Mouse (Mus musculus) T-helper 17 cell (primary cell): ENCODE measurements around the gene Slc4a7.

Experiments
- in situ Hi-C, 2 experiments: fragments of 300-600 bp; cut with MboI, MseI; formaldehyde crosslinking; loops; 1 replicate in 1 of 2; 2 replicates in 1 of 2; pipeline ENCODE4 v1.15.1; 2025; ENCODE audit warnings: high pct_unique_total_duplicates in 2 of 2

Slc4a7 gene

GRCm38 (mm10) chr14:14701710-14702329 is at the start of gene Slc4a7:
TSS of gene Slc4a7 (plus strand) at chr14:14702279.
- in situ Hi-C loops, result loop anchor here (5.0 to 10.0 kb wide), 3 partner anchors 347 to 573 kb away; partner anchors contain the start of gene Il3ra (in 1 of the 2)

DNA sequence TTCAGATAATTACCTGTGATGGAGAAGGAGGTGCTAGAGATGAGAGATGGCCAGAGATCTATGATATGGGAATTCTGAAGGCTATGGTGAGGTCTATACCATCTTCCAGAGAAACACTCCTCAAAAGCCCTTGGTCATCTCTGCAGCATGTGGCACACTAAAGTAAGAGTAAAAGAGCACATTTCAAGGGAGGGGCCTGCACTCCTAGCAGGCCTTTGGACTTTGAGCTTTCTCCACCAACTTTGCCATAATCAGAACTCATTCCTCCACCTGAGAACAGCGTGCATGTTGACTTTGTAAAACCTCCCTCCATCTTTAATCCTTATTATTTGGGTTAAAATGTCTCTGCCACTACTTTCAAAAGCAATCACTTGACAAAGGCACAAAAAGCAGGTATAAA is 31.5 kb upstream of the Slc4a7 start:
- in situ Hi-C loops, result no loop called here

DNA sequence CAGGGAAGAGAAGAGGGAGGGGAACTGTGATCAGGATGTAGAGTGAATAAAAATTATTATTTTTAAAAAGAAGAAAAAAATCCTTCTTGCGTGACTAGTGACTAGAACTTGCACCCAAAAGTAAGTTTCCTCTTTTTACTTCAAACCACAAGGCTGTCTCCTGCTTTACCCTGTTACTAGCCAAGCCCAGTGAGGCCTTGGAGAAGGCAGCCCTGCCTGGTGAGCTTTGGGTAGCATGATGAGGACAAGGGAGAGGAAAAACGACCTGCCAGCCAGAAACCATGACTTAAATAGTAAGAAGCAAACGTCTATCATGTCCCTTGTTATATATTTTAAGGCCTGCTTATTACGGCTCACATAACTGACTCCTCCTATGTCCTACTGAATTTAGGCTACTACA is 20.5 kb upstream of the Slc4a7 start:
- in situ Hi-C loops, result no loop called here

DNA sequence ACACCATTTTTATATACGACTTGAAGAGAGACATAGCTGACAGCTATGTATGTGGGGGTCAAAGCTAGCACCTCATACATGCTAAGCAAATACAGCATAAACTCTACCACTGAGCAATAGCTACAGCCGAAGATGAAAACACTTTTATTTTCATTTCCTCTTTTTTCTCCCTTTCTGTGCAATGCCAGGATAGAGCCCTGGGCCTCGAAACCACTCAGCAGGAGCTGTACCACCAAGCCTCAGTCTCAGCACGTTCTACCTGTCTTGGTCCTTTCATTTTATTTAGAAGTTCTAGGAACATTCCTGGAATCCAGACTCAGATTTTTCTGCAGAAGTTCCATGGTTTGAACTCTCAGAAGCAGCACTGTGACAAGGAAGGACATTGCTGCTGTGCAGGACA is 17.3 kb upstream of the Slc4a7 start:
- in situ Hi-C loops, result loop anchor here in 1 of 2 experiments (5.0 kb wide), 1 partner anchor 47 kb away; no protein-coding TSS in a partner anchor

- in situ Hi-C loops, result loop anchor here in 1 of 2 experiments (5.0 kb wide), 1 partner anchor 49 kb away; no protein-coding TSS in a partner anchor
Observed at GRCm38 (mm10) chr14:14686101-14686551, 16.0 kb upstream of the Slc4a7 start.

DNA sequence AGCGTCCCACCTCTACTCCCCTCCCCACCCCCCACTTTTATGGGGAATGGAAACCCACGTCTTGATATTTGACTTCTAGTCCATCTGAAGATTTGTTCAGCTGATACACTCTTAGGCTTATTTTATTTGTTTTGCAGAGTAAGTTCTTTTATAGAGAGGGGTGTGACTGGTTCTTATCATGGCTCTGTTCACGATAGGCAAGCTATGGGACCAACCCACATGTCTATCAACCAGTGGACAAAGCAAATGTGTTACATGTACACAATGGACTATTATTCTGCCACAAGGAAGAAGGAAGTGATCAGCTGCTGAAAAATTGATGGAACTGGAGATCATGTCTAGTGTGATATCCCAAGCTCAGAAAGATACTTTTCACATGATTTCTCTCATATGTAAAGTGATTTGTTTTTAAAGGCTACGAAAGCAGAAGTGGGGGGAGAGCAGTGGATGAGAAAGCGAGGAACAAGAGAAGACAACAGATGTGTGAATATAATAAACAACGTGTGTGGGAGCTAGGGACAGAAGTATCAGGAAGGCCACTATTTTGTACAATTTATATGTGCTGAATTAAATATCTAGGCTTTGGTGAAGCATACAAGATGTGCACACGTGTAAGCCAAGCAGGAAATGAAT is 14.7 kb upstream of the Slc4a7 start:
- in situ Hi-C loops, result loop anchor here in 1 of 2 experiments (5.0 kb wide), 1 partner anchor 50 kb away; no protein-coding TSS in a partner anchor

- in situ Hi-C loops, result loop anchor here (5.0 to 10.0 kb wide), 3 partner anchors 348 to 572 kb away; partner anchors contain the start of gene Il3ra (in 1 of the 2)
Observed at GRCm38 (mm10) chr14:14702399-14703345, 593 bp downstream of the Slc4a7 start.

GRCm38 (mm10) chr14:14703346-14703871 is 1.3 kb downstream of the Slc4a7 start:
- in situ Hi-C loops, result loop anchor here (5.0 to 10.0 kb wide), 3 partner anchors 349 to 571 kb away; partner anchors contain the start of gene Il3ra (in 1 of the 2)

DNA sequence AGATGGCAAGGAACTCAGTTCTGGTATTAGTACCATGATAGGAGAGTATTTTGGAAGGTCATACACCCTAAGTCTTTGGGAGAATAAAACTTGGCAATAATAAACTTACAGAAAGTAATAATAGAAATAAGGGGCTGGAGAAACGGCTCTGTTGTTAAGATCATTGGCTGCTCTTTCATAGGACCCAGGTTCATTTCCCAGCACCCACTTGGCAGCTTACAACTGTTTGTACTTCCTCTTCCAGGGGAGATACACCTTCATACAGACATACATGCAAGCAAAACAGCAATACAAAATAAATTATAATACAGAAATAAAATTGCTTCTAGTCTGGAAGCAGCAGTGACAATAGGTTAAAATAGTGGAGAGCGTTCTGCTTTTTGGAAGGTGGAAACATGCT is 2.6 kb downstream of the Slc4a7 start:
- in situ Hi-C loops, result loop anchor here (5.0 to 10.0 kb wide), 3 partner anchors 350 to 570 kb away; partner anchors contain the start of gene Il3ra (in 1 of the 2)

DNA sequence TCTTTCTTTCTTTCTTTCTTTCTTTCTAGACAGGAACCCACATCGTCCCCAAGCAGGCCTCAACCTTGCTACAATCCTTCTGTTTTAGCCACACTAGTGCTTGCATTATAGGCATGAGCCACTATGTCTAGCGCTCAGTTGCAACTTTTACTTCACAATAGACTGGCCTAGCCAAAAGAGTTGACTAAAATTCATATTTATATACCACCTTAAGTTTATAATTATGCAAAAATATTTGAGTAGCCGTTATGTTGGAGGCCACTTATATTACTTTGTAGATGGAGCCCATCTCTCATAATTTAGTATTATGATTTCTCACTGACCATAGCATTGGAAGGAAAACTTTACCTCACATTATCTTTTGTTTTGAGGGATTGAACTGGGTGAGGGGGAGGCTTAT is 3.0 kb downstream of the Slc4a7 start:
- in situ Hi-C loops, result loop anchor here in 1 of 2 experiments (10.0 kb wide), 2 partner anchors 350 to 570 kb away; no protein-coding TSS in a partner anchor

- in situ Hi-C loops, result loop anchor here in 1 of 2 experiments (10.0 kb wide), 2 partner anchors 352 to 568 kb away; no protein-coding TSS in a partner anchor
Observed at GRCm38 (mm10) chr14:14706381-14706780, 4.3 kb downstream of the Slc4a7 start.

- in situ Hi-C loops, result loop anchor here in 1 of 2 experiments (10.0 kb wide), 2 partner anchors 352 to 568 kb away; no protein-coding TSS in a partner anchor
Observed at GRCm38 (mm10) chr14:14707061-14707460, 5.0 kb downstream of the Slc4a7 start.

DNA sequence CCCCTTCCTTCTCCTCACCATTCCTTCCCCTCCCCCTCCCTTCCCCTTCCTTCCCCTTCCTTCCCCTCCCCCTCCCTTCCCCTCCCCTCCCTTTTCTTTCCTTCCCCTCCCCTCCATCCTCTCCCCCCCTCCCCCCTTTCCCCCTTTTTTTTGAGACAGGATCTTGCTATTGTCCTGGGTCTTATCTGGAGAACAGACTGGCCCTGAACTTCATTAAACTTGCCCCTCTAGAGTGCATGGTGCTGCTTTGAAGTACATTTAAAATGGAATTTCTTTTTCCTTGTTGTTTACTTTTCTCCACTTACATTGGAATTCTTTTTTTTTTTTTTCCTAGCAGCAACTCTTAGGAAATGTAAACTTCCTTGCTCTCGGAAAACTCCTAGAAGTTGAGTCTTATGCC is 6.9 kb downstream of the Slc4a7 start:
- in situ Hi-C loops, result loop anchor here in 1 of 2 experiments (10.0 kb wide), 2 partner anchors 354 to 566 kb away; no protein-coding TSS in a partner anchor

DNA sequence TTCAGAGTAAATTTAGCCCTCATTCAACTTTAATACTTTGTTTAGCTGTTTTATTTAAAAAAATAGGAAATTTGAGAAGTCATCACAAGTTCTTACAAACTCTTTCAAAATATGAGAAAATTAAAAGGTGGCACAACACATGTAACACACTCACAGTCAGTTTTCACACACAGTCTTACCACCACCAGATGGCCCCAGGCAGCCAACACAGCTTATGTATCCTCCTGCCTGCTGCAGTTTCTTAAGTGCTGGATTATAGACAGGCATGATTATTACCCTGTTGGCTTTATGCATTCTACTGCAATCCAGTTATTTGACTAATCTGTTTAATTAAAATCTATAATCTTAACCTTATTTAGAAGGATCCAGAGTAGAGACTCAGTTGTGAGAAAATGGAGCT is 12.1 kb downstream of the Slc4a7 start:
- in situ Hi-C loops, result loop anchor here in 1 of 2 experiments (10.0 kb wide), 1 partner anchor 109 kb away; no protein-coding TSS in a partner anchor

GRCm38 (mm10) chr14:14715794-14716193 is 13.7 kb downstream of the Slc4a7 start:
- in situ Hi-C loops, result loop anchor here in 1 of 2 experiments (10.0 kb wide), 1 partner anchor 111 kb away; no protein-coding TSS in a partner anchor

DNA sequence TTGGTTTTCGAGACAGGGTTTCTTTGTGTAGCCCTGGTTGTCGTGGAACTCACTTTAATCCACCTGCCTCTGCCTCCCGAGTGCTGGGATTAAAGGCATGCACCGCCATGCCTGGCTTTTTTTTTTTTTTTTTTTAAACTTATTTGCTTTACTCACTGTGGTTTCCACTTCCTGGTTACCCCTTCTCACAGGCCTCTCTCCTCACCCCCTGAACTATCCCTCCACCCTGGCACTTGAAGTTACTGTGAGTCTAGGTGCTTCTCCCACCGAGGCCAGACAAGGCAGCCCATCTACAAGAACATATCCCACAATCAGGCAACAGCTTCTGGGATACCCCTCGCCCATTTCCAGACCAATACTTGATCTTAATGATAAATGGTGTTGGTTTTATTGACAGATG is 14.8 kb downstream of the Slc4a7 start:
- in situ Hi-C loops, result loop anchor here in 1 of 2 experiments (10.0 kb wide), 1 partner anchor 112 kb away; no protein-coding TSS in a partner anchor

DNA sequence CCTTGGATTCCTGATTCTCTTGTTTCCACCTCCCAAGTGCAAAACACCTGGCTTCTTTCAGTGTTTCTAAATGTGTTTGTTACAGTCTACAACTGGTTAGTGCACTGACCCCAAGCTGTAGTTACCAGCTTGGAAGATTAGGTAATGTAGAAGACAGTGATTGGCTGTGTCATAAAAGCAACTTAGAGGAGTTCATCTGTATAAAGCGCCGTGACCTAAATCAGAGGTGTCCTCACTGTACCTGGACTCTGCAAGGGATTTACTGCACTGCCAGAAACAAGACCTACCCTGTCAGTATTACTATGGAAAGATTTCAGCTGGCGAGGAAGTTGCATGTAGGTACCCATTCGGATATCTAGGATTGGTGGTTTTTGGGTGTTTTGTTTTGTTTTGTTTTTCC is 16.5 kb downstream of the Slc4a7 start:
- in situ Hi-C loops, result loop anchor here in 1 of 2 experiments (10.0 kb wide), 1 partner anchor 114 kb away; no protein-coding TSS in a partner anchor

GRCm38 (mm10) chr14:14781169-14781568 is 79.1 kb downstream of the Slc4a7 start:
- in situ Hi-C loops, result no loop called here

DNA sequence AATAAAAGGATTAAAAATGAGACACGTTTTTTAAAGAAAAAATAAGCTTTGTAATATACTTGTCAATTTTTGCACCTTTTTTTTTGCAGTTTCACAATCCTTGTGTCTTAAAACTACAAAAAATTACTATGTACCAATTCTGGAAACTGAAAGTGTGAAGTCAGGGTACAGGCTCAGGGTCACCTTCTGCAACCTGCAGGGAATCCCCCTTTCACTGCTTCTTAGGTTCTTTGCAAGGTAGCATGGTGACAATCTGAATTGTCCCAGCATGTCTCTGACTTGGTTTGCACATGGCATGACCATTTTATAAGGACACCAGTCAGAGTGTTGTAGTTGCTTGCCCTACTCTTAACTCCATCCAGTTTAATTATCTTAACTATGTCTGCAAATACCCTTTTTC is 82.1 kb downstream of the Slc4a7 start:
- in situ Hi-C loops, result no loop called here

DNA sequence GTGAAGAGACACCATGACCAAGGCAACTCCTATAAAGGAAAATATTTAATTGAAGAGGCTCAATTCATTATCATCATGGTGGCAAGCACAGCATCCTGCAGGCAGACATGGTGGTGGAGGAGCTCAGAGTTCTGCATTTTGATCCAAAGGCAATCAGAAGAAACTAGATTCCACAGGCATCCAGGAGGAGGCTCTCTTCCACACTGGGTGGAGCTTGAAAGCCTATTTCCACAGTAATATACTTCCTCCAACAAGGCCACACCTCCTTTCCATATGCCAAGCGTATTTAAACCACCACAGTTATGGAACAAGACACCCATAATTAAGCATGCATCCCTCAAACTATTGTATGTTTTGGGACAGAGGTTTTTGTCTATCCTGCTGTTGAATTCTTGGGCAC is 84.9 kb downstream of the Slc4a7 start:
- in situ Hi-C loops, result no loop called here
